Mouse (Mus musculus): ENCODE results near the gene Smarcd1. TPM values are rescaled to one million over a fixed set of nuclear protein-coding genes. Genes with fewer than 3 reads are reported as not detected.

The Smarcd1 gene
- total RNA-seq, 2 experiments from 2014 or later: 39.2 to 40.2 TPM

DNA sequence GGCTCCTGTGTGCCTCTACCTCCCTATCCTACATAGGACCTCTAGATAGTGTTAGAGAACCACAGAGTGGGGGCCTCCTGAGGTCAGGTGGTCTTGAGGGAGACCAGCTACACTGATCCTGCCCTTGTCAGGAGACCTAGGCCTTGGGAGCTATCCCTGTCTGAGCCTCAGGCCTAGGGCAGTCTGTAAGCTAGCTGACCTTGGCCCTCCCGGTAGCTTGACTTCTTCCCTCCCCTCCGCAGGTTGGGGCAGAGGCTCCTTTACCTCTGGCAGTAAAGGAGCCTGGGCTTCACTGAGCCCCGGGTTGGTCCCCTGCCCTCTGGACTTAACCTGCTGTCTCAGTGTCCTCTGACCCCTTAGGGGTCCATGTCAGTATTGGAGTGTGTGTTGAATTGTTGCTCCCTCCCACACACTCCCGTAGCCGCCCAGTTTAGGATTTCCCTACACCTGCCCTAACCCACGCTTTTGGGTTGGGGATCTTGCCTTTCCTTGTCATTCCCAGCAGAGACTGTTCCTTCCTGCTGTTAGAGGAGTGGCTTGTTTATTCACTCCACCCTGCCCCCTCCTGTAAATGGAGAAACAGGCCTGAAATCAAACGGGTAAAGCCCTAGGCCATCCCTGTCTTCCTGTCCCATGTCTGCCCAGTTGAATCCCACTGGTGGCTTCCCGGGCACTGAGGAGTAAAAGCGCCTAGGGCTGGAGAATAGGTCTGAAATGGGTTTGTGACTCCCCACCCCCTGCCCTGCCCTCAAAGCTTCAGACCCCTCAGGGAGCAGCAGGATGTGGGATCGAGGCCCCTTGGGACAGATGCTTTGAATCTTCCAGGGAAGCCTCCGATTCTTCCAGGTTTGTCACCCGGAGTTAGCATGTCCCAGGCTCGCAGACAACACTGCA lies 11.0 kb downstream of the Smarcd1 start:
- peak in 1 of 2 experiments; percentile 17 for DNase-seq
- intact Hi-C loops (cut with DNase I): no loop called here

DNA sequence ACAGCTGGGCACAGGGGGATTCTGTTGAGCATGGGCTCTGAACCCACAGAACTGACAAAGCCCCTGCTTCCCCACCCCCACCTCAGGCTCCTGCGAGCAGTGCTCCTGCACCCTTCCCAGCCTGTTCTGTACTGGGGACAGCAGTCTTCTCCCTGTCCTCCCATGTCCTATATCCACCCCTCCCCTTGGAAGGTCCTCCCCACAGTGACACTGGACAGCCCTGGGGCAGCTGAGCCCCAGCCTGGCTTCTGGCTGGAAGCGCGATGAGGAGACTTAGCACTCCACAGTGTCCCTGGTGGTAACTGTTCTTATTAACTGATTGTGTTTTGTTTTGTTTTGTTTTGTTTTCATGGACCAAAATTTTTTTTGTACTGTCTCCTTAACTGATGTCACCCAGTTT lies 11.6 kb downstream of the Smarcd1 start:
- intact Hi-C loops (cut with DNase I): no loop called here
- DNase-seq: peak in 1 of 2 experiments; percentile 22

DNA sequence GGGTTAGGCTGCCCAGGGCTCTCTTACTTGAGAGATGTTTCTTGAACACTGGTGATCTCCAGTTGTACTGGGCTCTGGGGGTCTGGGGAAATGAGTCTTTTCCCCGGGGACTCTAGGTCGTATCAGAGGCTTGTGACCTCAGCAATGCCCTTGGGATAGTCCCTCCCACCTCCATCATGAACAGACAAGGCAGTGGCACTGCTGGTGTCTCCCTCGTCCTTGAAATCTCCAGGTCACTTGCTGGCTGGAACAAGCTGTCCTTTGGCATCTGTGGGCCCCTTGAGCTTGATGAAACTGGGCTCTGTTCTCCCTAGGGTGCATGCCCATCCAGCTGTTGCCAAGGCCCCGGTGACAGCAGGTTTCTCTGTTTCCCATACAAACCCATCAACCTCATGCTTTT lies 12.3 kb downstream of the Smarcd1 start:
- intact Hi-C loops (cut with DNase I): loop anchor here (2.0 kb wide), 1 partner anchor 65 kb away; no protein-coding TSS in a partner anchor
- DNase-seq: peak; percentile 57 to 72

DNA sequence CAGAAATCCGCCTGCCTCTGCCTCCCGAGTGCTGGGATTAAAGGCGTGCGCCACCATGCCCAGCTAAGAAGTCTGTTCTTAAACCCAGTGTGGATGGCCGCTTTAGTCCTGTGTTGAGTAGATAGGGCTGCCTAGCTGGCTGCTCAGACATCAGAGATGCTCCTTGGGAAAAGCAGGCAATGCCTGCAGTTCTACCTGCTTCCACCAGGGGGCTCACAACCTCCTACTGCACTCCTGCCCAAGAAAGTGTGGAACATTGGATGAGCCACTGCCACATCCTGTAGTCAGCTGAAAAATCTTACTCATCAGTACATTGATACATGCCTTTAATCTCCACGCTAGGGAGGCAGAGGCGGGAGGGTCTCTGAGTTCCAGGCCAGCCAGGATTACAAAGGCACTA lies 12.9 kb downstream of the Smarcd1 start:
- intact Hi-C loops (cut with DNase I): loop anchor here (2.0 kb wide), 1 partner anchor 64 kb away; no protein-coding TSS in a partner anchor
- peak; percentile 87 to 88 for DNase-seq

DNA sequence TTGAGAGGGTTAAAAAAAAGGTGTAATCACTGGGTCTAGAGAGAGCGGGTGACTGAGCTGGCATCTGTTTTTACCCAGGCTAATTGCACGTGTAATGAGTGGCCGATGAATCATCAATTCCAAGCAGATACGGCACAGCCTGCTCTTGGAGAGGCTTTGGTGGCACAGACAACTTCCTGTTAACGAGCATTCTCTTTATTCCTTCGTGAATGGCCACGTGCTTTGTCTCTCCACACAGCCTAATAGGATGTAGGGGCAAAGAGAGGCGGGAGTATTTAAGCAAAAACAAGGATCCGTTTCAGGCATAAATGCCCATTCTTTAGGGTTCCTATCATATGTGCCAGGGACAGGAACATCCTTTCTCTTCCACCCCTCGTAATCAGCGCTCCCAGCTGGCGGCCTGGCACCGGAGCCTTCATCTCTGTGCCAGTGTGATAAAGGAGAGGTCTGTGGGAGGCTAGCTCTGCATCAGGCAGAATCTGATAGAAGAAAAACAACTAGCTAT lies 13.5 kb downstream of the Smarcd1 start:
- peak in 1 of 2 experiments; percentile 24 for DNase-seq
- intact Hi-C loops (cut with DNase I): loop anchor here (2.0 kb wide), 1 partner anchor 63 kb away; no protein-coding TSS in a partner anchor

DNA sequence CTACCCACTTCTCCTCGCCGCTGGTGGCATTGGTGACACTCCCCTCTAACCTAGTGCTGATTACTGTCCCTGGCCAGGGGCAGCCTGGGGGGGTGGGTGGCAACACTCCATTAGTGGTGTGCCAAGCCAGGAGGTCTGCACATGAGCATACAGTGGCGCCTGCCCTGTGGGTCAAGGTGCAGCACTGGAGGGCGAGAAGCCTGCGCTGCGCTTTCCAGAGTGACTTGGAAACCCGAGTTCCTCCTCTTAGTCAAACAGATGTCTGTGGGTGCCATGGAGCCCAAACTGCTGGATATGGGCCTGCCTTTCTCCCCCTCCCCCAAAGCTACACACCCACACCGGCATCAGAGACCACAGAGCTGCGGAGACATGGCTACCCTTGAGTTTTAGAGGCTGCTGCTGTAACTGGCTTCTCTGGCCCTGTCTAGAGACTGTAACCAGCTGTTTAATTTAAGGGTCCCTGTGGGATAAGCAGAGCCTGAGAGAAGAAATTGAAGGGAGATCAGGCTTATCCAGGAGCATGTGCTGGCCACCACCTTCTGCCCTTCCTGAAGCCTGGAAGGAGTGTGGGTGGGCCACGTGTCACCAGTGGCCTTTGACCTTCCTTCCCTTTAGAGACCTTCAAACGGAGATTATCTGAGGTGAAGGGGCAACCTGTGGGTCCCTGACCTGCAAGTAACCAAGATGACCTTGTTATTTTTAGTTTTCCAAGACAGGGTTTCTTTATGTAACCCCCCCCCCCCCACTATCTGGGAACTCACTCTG lies 14.2 kb downstream of the Smarcd1 start:
- DNase-seq: peak in 1 of 2 experiments; percentile 37
- intact Hi-C loops (cut with DNase I): loop anchor here (2.0 kb wide), 1 partner anchor 63 kb away; no protein-coding TSS in a partner anchor

DNA sequence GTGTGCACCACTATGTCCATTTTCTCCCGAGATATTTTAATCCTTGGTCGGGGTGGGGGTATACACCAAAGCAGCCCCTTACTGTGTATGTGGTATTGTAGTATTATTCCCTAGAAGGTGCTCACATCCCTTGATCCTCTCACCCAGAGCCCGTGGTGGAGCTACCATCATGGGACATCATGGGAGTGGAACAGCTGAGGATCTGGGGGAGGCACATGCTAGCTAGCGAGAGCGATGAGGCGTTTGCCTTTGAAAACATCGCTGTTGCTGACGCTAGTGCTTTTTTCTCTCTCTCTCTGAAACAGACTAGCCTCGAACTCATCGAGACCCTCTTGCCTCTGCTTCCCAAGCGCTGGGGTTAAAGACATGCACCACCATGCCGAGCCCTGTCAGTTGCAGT lies 14.9 kb downstream of the Smarcd1 start:
- intact Hi-C loops (cut with DNase I): no loop called here
- DNase-seq: no peak

DNA sequence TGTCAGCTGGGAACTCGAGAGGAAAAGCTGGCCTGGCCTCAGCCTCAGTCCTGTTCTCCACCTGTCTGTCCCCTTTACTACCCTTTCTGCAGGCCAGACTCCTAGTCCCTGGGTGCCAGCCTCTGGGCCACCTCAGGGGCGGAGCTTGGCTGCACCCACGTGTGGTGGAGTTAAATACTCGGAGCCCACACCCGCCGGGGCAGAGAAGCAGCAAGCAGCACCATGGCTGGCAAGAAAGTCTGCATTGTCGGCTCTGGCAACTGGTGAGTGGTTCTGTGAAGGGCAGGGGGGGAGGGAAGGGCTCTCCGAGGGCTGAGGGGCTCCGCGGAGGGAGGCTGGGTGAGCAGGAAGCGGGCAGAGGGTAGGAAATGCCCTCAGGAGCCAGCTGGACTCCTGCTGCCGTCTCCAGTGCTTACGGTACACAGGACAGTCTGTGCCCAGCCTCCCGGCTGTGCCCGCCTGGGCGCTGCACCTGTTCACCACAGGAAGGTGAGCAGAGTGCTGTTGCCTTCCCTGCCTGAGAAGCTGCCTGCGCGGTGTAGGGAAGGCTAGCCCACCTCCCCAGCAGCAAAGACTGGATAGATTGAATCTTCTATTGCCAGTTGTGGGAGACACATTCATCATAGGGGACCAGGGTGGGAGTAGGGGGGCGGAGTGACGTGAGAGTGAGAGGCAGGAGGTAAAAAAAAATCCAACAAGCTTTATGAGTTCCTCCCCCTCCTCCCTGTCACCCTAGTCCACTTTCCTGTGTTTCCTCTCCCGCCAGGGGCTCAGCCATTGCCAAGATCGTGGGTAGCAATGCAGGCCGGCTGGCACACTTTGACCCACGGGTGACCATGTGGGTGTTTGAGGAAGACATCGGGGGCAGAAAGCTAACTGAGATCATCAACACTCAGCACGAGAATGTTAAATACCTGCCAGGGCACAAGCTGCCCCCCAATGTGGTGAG lies 15.7 kb downstream of the Smarcd1 start, which contains the start of gene Gpd1:
TSS of gene Gpd1 (plus strand) at position 130 of the 949 bp plus-strand sequence.
- DNase-seq: peak; percentile 74 to 78
- intact Hi-C loops (cut with DNase I): no loop called here

DNA sequence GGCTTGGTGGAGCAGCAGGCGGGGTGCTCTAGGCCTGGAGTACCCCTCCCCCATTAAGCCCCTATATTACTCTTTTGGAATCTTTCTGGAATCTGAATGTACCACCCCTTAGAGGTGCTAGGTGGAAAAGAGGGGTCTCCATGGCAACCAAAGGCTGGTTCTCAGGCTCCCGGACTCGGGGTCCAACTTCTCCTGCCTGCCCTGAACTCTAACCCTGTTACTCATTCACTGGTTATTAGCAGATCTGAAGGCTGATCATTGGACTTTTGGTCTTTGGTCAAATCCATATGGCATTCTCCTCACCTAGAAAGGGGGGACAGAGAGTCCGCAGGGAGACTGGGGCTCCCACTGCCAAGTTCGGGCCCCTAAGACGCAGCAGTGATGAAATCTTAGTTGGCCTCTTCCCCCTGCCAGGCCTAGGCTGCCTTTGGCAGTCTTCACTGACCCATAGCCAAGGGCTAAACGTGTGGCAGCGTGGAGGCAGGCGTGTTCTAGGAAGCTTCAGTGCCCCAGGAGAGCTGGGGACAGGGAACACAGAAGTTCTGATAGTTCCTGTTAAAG lies 16.6 kb downstream of the Smarcd1 start:
- intact Hi-C loops (cut with DNase I): no loop called here
- DNase-seq: peak in 1 of 2 experiments; percentile 32

DNA sequence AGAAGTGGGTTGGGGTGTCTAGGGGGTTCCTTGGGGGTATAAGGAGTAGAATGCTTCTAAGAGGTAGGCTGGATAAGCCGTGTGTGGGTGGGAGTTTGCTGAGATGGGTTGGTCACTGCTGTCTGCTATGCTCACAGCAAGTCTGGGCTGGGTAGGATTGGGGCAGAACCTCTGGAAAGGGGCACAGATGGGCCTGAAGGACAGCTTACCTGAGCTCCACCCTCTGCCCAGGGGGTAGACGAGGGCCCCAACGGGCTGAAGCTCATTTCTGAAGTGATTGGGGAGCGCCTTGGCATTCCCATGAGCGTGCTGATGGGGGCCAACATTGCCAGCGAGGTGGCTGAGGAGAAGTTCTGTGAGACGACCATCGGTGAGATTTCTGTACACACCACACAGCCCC lies 17.9 kb downstream of the Smarcd1 start:
- intact Hi-C loops (cut with DNase I): no loop called here
- DNase-seq: no peak

DNA sequence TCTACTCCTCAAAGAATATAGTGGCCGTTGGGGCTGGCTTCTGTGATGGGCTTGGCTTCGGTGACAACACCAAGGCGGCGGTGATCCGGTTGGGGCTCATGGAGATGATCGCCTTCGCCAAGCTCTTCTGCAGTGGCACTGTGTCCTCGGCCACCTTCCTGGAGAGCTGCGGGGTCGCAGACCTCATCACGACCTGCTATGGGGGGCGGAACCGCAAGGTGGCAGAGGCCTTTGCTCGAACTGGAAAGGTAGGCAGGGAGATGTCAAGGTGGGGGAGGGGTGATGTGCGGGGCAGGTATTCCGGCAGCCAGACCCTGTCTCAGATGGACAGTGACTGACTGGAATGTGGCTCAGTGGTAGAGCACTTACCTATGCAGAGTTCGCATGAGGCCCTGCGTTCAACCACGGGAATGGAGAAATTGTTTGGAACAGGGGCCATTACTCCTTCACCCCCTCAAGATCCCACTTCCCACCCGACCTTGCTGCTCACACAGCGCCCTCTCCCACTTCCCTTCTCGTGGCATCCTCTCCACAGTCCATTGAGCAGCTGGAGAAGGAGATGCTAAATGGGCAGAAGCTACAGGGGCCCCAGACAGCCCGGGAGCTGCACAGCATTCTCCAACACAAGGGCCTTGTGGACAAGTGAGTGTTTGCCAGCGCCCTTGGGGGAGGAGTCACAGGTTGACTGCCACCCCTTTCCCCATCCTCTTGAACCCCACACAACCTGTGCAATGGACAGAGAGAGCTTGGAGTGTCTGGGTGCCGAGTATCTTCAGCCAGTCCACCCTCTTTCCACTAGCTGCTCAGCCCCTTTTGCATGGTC lies 20.2 kb downstream of the Smarcd1 start:
- DNase-seq: peak in 1 of 2 experiments; percentile 20
- intact Hi-C loops (cut with DNase I): no loop called here

DNA sequence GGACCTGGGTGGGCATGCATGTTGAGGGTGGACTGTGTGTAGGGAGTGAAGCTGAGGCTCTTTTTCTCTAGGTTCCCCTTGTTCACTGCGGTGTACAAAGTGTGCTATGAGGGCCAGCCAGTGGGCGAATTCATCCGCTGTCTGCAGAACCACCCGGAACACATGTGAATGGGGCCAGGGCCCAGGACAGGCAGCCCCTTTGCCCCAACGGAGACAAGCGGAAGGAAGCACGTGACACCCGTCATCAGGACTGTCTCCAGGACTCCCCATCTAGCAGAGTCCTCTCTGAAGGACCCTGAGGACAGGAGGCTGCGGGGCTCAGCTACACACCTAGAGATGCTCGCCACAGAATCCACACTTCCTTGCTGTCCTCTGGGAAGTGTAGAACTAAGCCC lies 21.2 kb downstream of the Smarcd1 start:
- intact Hi-C loops (cut with DNase I): no loop called here
- no peak for DNase-seq

DNA sequence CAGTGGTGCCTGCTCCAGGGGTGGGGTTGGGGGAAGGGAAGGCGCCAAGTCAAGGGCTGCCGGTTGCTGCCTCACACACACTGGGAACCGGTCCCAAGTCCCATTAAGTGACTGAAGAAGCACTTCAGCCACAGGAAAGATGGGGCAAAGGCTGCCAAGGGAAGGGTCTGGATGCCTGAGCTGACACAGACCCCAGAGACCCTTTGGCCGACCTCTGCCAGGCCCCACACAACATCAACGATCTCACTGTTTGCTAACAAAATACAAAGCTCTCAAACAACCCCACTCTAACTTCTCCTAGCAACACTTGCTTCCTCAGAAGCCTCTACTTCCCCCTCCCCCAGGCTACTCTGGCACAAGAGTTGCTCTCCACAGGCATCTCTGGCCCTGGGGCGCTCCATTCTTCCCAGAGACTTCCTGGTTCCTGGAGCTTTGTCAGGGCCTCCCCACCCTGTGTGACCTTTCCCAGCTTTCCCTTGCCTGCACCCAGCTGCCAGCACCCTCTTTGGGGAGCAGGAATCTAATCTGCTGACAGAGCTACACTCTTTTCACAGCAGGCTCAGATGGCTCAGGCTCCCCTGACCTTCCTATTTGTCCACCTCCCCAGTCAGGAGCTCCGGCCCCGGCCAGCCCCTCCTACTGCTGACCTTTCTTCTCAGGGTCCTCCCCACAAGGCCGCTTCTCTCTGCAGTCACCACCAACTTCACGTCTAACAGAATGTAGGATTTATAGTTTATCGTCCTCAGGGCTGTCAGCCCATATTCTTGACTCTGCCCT lies 21.8 kb downstream of the Smarcd1 start:
- intact Hi-C loops (cut with DNase I): loop anchor here (2.0 kb wide), 2 partner anchors 21 to 179 kb away; partner anchors contain the start of gene Smarcd1
- DNase-seq: peak; percentile 88

DNA sequence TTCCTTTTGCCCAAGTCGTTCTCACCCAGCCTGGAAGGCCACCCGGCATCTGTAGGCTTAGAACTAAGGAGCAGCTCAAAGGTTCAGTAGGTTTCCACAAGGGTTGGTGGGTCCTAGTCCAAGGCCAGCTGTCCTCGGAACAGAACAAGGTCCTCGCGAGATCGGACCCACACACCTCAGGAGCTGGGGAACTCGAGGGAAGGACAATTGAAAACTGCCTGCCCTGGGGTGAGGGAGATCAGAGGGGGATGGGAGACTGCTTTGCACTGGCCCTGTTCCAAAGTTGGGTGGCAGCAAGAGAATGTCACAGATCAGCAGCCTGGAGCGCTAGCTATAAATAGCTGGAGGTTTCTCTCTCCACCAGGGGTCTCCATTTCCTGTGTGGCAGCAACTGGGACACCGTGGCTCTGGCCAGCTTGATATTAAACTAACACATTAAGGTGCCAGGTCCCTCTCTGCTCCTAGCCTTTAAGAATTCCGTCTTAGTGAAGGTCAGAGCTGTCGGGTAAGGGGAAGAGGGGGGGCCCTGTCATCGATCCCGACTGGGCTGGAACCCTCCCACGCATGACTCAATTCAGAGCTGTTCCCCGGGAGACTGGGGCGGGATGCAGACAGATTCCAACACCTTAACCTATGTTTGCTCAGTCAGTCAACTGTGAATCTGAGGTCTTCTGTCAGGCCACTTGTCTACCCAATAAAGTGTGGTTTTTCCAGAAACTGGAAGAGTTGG lies 22.5 kb downstream of the Smarcd1 start:
- intact Hi-C loops (cut with DNase I): loop anchor here (1.0 to 2.0 kb wide), 3 partner anchors 22 to 178 kb away; partner anchors contain the start of genes Cers5 and Smarcd1
- DNase-seq: peak; percentile 90 to 92

DNA sequence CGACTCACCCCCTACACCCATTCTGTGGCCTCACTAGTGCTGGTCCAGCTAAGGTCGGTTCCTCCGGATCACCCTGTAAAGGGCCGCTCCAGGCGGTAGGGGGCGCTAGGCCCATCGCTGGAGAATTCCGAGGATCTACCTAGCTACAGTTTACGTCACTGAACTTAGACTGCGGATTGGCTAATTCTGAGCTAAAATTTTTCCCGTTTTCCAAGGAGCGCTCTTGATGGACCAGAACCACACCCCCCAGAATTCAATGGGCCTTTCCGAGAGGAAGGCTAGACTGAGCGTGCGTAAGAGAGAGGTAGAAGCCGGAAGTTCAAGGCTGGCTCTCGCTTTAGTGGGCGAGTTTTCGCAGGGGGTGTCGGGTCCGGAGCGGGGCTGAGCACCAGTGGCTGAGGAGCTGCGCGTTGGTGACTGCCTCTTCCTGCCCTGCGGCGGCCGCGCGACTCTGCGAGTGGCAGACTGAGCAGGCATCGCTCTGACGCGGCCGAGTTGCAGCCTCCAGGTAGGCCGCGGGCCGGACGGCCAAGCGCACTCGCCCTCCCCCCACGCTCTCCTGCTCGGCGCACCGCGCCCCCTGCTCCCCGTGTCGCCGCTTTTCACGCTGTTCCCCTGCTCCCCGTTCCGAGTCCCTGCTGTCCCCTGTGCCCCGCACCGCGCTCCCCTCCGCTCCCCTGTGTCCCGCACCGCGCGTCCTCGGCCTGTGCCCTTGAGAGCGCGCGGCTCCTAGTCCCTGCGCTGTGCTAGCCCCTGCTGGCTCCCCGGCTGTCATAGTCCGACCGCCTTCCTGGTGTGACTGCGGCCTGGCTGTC lies 23.6 kb downstream of the Smarcd1 start, which contains the start of gene Cox14:
TSS of gene Cox14 (plus strand) at position 278 of the 815 bp plus-strand sequence.
- peak; percentile 98 for DNase-seq
- intact Hi-C loops (cut with DNase I): loop anchor here (1.0 to 2.0 kb wide), 3 partner anchors 23 to 177 kb away; partner anchors contain the start of genes Cers5 and Smarcd1

DNA sequence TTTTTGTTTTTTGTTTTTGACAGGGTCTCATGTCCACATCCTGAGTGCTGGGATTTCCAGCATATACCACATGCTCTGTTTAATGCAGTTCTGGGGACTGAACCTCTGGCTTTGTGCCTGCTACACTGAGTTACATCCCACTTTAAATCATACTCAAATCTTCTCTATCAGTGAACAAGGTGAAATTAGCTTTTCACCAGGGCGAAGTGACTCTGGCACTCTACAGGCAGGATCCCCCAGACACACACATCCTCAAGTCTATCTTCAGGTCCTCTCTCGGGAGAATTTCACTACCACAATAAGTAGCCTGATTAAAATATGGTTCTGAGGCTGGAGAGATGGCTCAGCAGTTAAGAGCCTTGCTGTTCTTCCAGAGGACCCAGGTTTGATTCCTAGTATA lies 24.6 kb downstream of the Smarcd1 start:
- no peak for DNase-seq
- intact Hi-C loops (cut with DNase I): no loop called here

Data from heart, postnatal 10 days (tissue).